Mouse (Mus musculus) stomach, postnatal 0 days (tissue): ENCODE data around the gene Gm1604a. TPM values are rescaled to one million over a fixed set of nuclear protein-coding genes. Genes with fewer than 3 reads are reported as not detected.
"Not testable (repeated sequence)": the region's sequence is repeated elsewhere in the genome, so short reads cannot be mapped to it uniquely, and the experiment has no call there.

Experiments used
- ATAC-seq: fragments of 200-750 bp; cut with Nextera tagmentation; 2 replicates; pipeline ENCODE4 v1.8.0; 2017; ENCODE audit not compliant: low FRiP score, low TSS enrichment
- DNase-seq: peaks from one replicate; pipeline ENCODE4 v3.0.0-alpha.2; 2016; ENCODE audit warnings: low spot score
- H3K27ac ChIP-seq: fragments of 300-500 bp; sonication (generic); replicated peaks from 2 replicates; pipeline ENCODE4 v1.5.1; 2014; ENCODE audit warnings: mild to moderate bottlenecking, control low read depth
- H3K27me3 ChIP-seq: fragments of 300-500 bp; sonication (generic); 2 replicates; pipeline ENCODE4 v1.6.1; 2014; ENCODE audit warnings: low read length; ENCODE audit not compliant: control insufficient read depth, insufficient read depth
- H3K36me3 ChIP-seq: fragments of 300-500 bp; sonication (generic); 2 replicates; pipeline ENCODE4 v1.6.1; 2014; ENCODE audit warnings: low read length, mixed read lengths; ENCODE audit not compliant: control insufficient read depth, insufficient read depth
- H3K4me1 ChIP-seq: fragments of 300-500 bp; sonication (generic); replicated peaks from 2 replicates; pipeline ENCODE4 v1.6.1; 2014; ENCODE audit warnings: antibody characterized with exemption; ENCODE audit not compliant: control insufficient read depth, insufficient read depth
- H3K4me2 ChIP-seq: fragments of 300-500 bp; sonication (generic); replicated peaks from 2 replicates; pipeline ENCODE4 v1.6.1; 2014; ENCODE audit warnings: low read depth, mild to moderate bottlenecking, control low read depth, moderate library complexity
- H3K4me3 ChIP-seq: fragments of 300-500 bp; sonication (generic); 2 replicates; pipeline ENCODE4 v1.5.1; 2014; ENCODE audit warnings: low read depth, low read length, control low read depth
- H3K9ac ChIP-seq: fragments of 300-500 bp; sonication (generic); 2 replicates; pipeline ENCODE4 v1.6.1; 2014; ENCODE audit warnings: mild to moderate bottlenecking, low read length, control low read depth, mixed read lengths
- H3K9me3 ChIP-seq: fragments of 300-500 bp; sonication (generic); 2 replicates; pipeline ENCODE4 v1.6.1; 2016; ENCODE audit warnings: low read length; ENCODE audit not compliant: control insufficient read depth
- CTCF ChIP-seq: IDR thresholded peaks from 2 replicates; pipeline ENCODE4 v1.5.1; 2016; ENCODE audit warnings: antibody characterized with exemption, low read depth, mild to moderate bottlenecking, moderate library complexity
- WGBS: fragments of 180-500 bp; shearing (Covaris S2); extraction: QIAGEN DNeasy Blood & Tissue Kit; methylation state at CpG from one replicate; pipeline ENCODE4 v1.1.7; 2014; 5-methylcytosine and 5-hydroxymethylcytosine counted together
- polyA plus RNA-seq: library from polyadenylated mRNA; unstranded; fragments of >200 nt; fragmentation: Nextera tagmentation; extraction: Ambion mirVana; gene quantifications from 2 replicates; pipeline ENCODE4 v1.2.1, GENCODE M21; 2015

The Gm1604a gene
- polyA plus RNA-seq, 1 experiment from 2014 or later: not detected

DNA sequence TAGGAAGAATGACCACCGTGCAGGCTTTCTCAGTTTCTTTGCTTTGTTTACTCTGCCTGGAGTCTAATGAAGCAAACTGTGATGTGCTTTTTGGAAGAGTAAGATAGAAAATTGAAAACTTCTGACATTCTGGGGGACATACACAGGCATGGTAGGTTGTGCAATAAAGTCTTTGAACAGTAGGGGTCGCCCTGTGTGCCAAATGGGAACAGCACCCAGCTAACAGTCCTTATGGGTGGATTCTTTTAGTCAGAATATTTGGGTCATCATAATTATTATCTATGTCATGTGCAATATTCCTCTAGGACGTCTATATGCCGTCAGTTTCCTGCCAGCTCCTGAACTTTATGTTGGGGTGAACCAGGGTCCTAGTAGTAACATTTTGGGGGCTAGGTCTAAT is 54.2 kb downstream of the Gm1604a start:
- not testable (repeated sequence) for H3K4me2 ChIP-seq, H3K27ac ChIP-seq, H3K9me3 ChIP-seq, H3K36me3 ChIP-seq, H3K4me1 ChIP-seq, ATAC-seq, H3K9ac ChIP-seq, DNase-seq, H3K4me3 ChIP-seq, H3K27me3 ChIP-seq
- peak; percentile 55 for TF ChIP-seq CTCF
- 0% methylated on average over 1 of the region's 4 CpGs for WGBS

DNA sequence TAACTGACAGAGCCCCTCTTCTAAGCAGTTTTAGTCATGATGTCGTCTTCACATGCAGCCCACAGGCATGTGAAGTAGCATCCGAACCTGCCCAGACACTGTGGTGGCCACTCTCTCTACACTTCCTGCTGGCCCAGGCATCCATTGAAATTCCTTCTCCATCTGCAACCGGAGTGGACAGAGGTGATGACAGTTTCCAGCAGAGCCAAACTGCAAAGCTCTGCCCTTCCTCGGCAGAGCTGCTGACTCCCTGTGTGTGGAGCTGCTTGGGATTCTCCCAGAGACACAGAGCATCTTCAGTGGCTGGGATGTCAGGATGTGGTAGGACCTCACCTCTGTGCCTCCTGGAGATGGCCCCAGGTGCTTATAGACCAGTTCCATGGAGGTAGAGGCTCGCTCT is 59.2 kb downstream of the Gm1604a start:
- not testable (repeated sequence) for H3K9me3 ChIP-seq, DNase-seq, H3K9ac ChIP-seq, H3K4me1 ChIP-seq, H3K4me2 ChIP-seq, H3K4me3 ChIP-seq, H3K27ac ChIP-seq, ATAC-seq, H3K36me3 ChIP-seq, H3K27me3 ChIP-seq
- WGBS: no CpG with 5 or more reads among the region's 5 CpGs

DNA sequence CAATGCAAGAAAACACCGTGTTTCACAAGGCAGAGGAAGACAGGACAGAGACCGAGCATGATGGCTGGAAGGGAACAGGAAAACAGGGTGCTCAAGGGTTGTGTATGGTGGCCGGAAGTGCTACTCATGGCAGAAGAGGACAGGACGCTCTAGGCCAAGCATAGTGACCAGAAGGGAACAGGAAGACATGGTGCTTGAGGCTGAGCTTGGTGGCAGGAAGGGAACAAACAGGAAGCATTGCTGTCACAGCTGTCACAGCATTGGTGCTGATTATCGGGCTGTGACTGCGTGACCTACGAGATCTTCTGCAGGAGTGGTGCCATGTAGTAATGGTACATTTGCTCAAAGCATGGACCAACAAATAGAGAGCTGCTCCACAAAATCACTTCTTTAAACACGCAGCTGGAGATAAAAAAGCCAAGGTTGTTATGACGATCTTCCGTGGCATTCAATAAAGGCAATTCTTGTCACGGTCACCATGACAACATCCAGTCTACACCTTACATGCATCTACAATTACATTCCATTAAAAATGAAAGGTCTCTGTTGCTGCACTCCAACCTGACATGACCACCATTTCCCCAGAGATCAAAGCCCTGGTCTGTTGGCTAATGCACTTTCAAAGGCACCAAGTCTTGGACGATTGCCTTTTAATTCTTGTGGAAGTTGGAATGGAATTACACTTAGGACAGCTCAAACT is 60.3 kb downstream of the Gm1604a start:
- no CpG with 5 or more reads among the region's 12 CpGs for WGBS
- not testable (repeated sequence) for H3K27me3 ChIP-seq, ATAC-seq, H3K9ac ChIP-seq, H3K4me2 ChIP-seq, DNase-seq, H3K4me1 ChIP-seq, H3K27ac ChIP-seq, H3K9me3 ChIP-seq, H3K36me3 ChIP-seq, H3K4me3 ChIP-seq

DNA sequence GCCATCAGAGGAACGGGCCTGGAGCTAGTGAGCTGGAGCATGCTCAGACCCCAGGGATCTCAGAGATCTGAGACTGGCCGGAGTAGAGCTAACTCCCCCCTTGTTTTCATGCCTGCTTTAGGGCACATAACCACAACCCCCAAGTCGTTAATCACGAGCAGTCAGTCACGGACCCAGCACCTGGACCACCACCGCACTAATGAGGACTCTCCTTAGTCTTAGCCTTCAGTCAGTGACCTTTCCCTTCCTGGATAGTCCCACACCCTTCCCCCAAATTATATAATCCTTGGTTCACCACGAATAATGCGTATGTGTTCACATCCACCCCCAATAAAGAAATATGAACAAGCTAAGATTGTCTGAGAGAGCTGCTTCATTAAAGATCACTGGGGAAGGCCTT is 61.5 kb downstream of the Gm1604a start:
- H3K4me2 ChIP-seq, DNase-seq, H3K4me3 ChIP-seq, H3K27ac ChIP-seq, H3K4me1 ChIP-seq, H3K27me3 ChIP-seq, H3K9ac ChIP-seq, H3K9me3 ChIP-seq, ATAC-seq, H3K36me3 ChIP-seq: not testable (repeated sequence)
- WGBS: 78% methylated on average over 6 of the region's 8 CpGs

DNA sequence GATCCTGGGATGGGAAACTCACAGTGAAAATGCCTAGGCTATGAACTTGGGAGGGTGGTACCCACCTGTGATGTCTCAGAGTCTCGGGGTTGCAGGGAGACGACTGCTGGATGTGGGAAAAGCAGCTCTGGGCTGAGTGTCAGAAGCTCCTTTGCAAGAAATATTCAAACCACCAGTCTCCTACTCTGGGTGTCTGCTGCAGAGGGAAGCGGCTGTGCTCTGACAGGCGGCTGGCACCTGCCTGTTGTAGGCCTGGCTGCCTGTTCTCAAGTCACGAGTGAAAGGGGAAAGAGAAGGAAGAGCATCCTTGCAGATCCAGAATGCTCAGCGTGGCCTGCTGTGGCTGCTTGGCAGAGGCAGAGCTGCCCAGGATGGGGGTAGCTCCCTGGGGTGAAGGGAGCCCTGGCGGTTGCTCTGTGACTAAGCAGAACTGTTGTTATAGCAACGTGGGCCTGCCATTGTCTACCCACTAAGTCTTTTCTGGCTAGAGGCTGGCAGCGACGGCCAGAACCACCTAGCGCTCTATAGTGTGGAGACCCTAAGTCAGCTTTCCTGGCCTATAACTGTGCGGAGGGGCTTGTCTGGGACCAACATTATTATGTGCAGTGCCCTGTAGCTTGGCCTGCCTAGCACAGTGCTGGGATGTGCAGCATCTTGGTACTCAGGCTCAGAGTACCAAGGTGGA is 72.6 kb downstream of the Gm1604a start:
- not testable (repeated sequence) for H3K36me3 ChIP-seq, H3K9me3 ChIP-seq, H3K27me3 ChIP-seq, H3K4me2 ChIP-seq, DNase-seq, H3K27ac ChIP-seq, H3K9ac ChIP-seq, H3K4me3 ChIP-seq, H3K4me1 ChIP-seq, ATAC-seq
- WGBS: no CpG with 5 or more reads among the region's 12 CpGs

DNA sequence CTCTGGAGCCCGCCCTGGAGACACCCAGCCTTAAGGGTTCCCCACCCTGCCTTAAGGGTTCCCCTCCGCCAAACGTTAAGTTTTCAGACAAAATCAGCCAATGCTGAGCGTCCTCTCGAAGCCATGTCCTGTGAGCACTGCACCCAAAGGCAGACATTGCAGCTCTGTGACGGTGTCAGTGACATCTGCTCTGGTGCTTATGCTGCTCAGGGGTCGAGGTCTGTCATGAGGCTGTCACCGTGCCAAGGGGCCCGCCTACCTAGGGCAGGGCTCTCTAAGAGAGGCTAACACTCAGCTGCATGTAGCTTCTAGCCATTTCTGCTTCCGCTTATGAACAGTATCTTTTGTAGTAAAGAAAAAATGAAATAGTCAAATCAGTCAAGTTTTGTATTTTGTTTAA is 73.7 kb downstream of the Gm1604a start:
- not testable (repeated sequence) for DNase-seq, H3K9ac ChIP-seq, H3K27me3 ChIP-seq, H3K4me2 ChIP-seq, H3K36me3 ChIP-seq, H3K4me1 ChIP-seq, H3K4me3 ChIP-seq, ATAC-seq, H3K27ac ChIP-seq, H3K9me3 ChIP-seq
- 63% methylated on average over 5 of the region's 10 CpGs for whole genome bisulfite sequencing

DNA sequence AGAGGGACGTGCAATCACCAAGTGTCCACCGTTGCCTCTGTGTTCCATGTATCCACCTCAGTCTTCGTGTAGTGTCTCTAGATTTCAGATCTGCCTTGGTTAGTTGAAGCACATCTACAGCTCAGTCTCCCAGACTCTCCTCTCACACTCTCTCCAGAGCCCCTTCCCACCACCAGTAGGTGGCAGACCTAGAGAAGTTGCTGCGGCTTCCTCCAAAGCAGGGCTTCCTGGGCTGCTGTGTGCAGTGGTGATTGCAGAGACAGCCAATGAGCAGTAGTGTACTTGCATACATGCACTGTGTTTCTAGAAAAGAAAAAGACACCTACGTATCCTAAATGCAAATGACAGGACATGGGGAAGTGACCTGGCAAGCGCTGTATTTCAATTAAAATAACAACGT is 77.6 kb downstream of the Gm1604a start:
- H3K9ac ChIP-seq, H3K4me1 ChIP-seq, H3K4me2 ChIP-seq, H3K27me3 ChIP-seq, DNase-seq, H3K9me3 ChIP-seq, H3K36me3 ChIP-seq, H3K4me3 ChIP-seq, H3K27ac ChIP-seq: not testable (repeated sequence)
- ATAC-seq: 0 out of 2 replicates have a peak, but pooled peaks have one; percentile 54
- WGBS: no CpG with 5 or more reads among the region's 7 CpGs

DNA sequence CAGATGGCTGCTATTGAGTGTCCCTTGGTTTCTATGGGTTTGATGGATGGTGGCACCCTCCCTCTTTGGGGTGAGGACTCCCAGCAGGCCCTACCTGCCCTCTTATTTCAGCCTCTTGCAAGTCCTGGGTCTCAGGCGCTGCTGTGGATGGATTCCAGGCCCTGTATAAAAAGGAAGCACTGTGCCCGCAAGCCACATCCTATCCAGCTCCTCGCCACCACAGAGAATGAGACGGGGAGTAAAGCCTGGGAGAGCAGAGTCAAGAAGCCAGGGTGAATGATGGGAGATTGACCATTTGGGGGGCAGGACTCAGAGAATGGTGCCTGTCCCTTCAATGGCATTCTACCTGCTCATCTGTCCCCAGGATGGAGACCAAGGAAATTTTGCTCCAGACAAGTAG is 86.3 kb downstream of the Gm1604a start:
- H3K27me3 ChIP-seq, ATAC-seq, H3K4me3 ChIP-seq, H3K9ac ChIP-seq, H3K27ac ChIP-seq, H3K4me1 ChIP-seq, H3K9me3 ChIP-seq, H3K4me2 ChIP-seq, H3K36me3 ChIP-seq, DNase-seq: not testable (repeated sequence)
- 93% methylated on average over 2 of the region's 4 CpGs for WGBS

DNA sequence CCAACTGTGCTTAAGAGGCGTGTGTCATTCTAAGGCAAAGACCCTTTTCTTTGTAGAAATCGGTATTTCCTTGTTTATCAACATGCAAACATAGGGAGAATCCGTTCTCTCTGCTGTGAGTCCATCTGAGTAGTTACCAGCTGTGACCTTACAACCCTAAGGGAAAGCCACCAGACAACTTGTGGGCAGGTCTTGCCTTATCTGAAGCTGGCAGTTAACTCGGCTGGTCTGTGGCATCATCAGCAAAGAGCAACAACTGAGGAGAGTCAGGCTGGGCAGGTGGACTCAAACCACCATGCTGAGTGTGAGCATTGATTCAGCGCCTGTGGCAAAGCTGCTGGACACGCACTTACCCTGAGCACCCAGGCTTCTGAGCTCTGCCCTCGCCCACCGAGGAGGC is 90.9 kb downstream of the Gm1604a start:
- H3K27ac ChIP-seq, H3K4me1 ChIP-seq, H3K4me3 ChIP-seq, H3K9ac ChIP-seq, H3K4me2 ChIP-seq, ATAC-seq, H3K27me3 ChIP-seq, H3K9me3 ChIP-seq, DNase-seq, H3K36me3 ChIP-seq: not testable (repeated sequence)
- 84% methylated on average over 5 of the region's 8 CpGs for WGBS
